Mouse (Mus musculus) thymus, postnatal 10 days (tissue): Measurements from ENCODE around the gene Tnrc6b.

ENCODE experiments used
- DNase-seq, 2 experiments: peaks; one replicate each; pipeline ENCODE4 v3.0.0; 2021; ENCODE audit warnings: low spot score in 2 of 2

The Tnrc6b gene

GRCm38 (mm10) chr15:80785699-80786098 lies 74.6 kb downstream of the Tnrc6b start:
- no peak for DNase-seq

GRCm38 (mm10) chr15:80787746-80788145 lies 76.6 kb downstream of the Tnrc6b start:
- no peak for DNase-seq

- no peak for DNase-seq
These were observed 81.4 kb downstream of the Tnrc6b start for GRCm38 (mm10) chr15:80792556-80792955.

- no peak for DNase-seq
These were observed 84.0 kb downstream of the Tnrc6b start for GRCm38 (mm10) chr15:80795076-80795475.

GRCm38 (mm10) chr15:80797757-80798156 lies 86.6 kb downstream of the Tnrc6b start:
- DNase-seq: peak; percentile 32 to 38

- peak; percentile 93 to 94 for DNase-seq
These were observed 87.4 kb downstream of the Tnrc6b start for GRCm38 (mm10) chr15:80798367-80799073.

- peak; percentile 52 to 60 for DNase-seq
These were observed 88.0 kb downstream of the Tnrc6b start for GRCm38 (mm10) chr15:80799074-80799633.

- peak; percentile 34 to 55 for DNase-seq
These were observed 88.6 kb downstream of the Tnrc6b start for GRCm38 (mm10) chr15:80799634-80800137.

- no peak for DNase-seq
These were observed 89.1 kb downstream of the Tnrc6b start for GRCm38 (mm10) chr15:80800201-80800600.

GRCm38 (mm10) chr15:80800765-80801164 lies 89.7 kb downstream of the Tnrc6b start:
- DNase-seq: no peak

GRCm38 (mm10) chr15:80801597-80801996 lies 90.5 kb downstream of the Tnrc6b start:
- no peak for DNase-seq

GRCm38 (mm10) chr15:80807162-80807561 lies 96.0 kb downstream of the Tnrc6b start:
- no peak for DNase-seq

GRCm38 (mm10) chr15:80810226-80810625 lies 99.1 kb downstream of the Tnrc6b start:
- no peak for DNase-seq

GRCm38 (mm10) chr15:80812840-80813239 lies 101.7 kb downstream of the Tnrc6b start:
- no peak for DNase-seq

GRCm38 (mm10) chr15:80814792-80815191 lies 103.7 kb downstream of the Tnrc6b start:
- DNase-seq: no peak

GRCm38 (mm10) chr15:80822276-80822675 lies 111.2 kb downstream of the Tnrc6b start:
- peak in 1 of 2 experiments; percentile 32 for DNase-seq

- no peak for DNase-seq
These were observed 120.1 kb downstream of the Tnrc6b start for GRCm38 (mm10) chr15:80831170-80831569.

GRCm38 (mm10) chr15:80832808-80833207 lies 121.7 kb downstream of the Tnrc6b start:
- DNase-seq: no peak

- no peak for DNase-seq
These were observed 125.1 kb downstream of the Tnrc6b start for GRCm38 (mm10) chr15:80836246-80836645.

GRCm38 (mm10) chr15:80838836-80839235 lies 127.7 kb downstream of the Tnrc6b start:
- no peak for DNase-seq

- no peak for DNase-seq
These were observed 128.7 kb downstream of the Tnrc6b start for GRCm38 (mm10) chr15:80839653-80840420.

- no peak for DNase-seq
These were observed 133.1 kb downstream of the Tnrc6b start for GRCm38 (mm10) chr15:80844262-80844661.

GRCm38 (mm10) chr15:80844926-80845325 lies 133.8 kb downstream of the Tnrc6b start:
- DNase-seq: no peak
